Mouse (Mus musculus) ES-E14 (cell line): ENCODE measurements around the gene Nr1i3.

Experiments
- CHD2 ChIP-seq: IDR thresholded peaks from 2 replicates; pipeline ENCODE4 v1.6.1; 2014; ENCODE audit warnings: mild to moderate bottlenecking, low read depth, low read length, inconsistent platforms
- HCFC1 ChIP-seq: IDR thresholded peaks from 2 replicates; pipeline ENCODE4 v1.6.1; 2012; ENCODE audit warnings: low read length, inconsistent platforms, borderline replicate concordance; ENCODE audit not compliant: insufficient read depth
- ZC3H11A ChIP-seq: IDR thresholded peaks from 2 replicates; pipeline ENCODE4 v1.6.1; 2012; ENCODE audit warnings: low read depth, mild to moderate bottlenecking, inconsistent platforms, low read length, borderline replicate concordance

DNA sequence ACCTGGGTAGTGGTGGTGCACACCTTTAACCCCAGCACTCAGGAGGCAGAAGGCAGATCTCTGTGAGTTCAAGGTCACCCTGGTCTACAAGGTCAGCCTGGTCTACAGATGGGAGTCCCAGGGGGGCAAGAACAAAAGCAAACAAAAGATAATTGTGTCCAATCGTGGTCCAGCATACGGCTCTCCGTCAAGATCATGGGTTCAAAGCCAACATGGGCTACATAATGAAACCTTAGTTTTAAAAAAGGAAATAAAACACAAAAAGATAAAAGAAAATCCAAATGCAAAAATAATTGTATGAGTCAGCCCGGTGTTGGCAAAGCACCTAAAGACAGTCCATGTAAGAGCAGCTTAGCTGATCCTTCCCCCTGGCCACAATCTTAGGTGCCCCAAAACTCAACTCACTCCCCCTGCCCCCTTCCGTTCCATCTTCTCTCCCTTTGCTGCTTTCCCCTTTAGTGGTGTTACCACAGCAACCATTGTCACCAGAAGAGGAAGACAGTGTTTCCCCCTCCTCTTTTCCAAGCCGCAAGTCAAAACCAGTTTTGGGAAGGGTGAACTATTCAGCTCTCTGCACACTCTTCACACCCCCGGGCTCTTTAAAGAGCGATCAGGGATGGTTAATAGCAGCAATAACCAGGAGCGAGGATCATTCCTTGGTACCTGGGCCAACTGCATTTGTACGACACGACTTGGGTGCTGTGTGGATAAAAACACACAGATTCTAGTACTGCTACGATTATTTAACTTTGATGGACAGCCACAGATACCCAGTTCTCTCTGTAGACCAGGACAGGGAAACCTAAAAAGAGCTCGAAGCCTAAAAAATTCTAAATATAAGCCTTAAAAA, 25.7 kb upstream of the Nr1i3 start:
- TF ChIP-seq CHD2 (no peak), HCFC1 (no peak), ZC3H11A (no peak)
